Mouse (Mus musculus) intestine, embryonic 14.5 days (tissue): ENCODE measurements around the gene Cpsf7. TPM values are rescaled to one million over a fixed set of nuclear protein-coding genes. Genes with fewer than 3 reads are reported as not detected.

Experiments
- ATAC-seq: fragments of 200-750 bp; cut with Nextera tagmentation; replicated peaks from 2 replicates; pipeline ENCODE4 v1.8.0; 2017; ENCODE audit warnings: low read depth, moderate number of reproducible peaks, moderate TSS enrichment, moderate library complexity; ENCODE audit not compliant: low FRiP score, low TSS enrichment
- DNase-seq: peaks from one replicate; pipeline ENCODE4 v3.0.0-alpha.2; 2018; ENCODE audit warnings: low spot score
- H3K27ac ChIP-seq: fragments of 300-500 bp; sonication (generic); 2 replicates; pipeline ENCODE4 v1.5.1; 2014; ENCODE audit warnings: low read depth, mild to moderate bottlenecking, control low read depth
- H3K27me3 ChIP-seq: fragments of 300-500 bp; sonication (generic); replicated peaks from 2 replicates; pipeline ENCODE4 v1.6.1; 2014; ENCODE audit warnings: low read length, control low read depth; ENCODE audit not compliant: control insufficient read depth, insufficient read depth
- H3K36me3 ChIP-seq: fragments of 300-500 bp; sonication (generic); 2 replicates; pipeline ENCODE4 v1.6.1; 2014; ENCODE audit warnings: low read length, control low read depth; ENCODE audit not compliant: control insufficient read depth, insufficient read depth
- H3K4me1 ChIP-seq: fragments of 300-500 bp; sonication (generic); replicated peaks from 2 replicates; pipeline ENCODE4 v1.6.1; 2014; ENCODE audit warnings: low read length, control low read depth, mixed read lengths; ENCODE audit not compliant: control insufficient read depth, insufficient read depth
- H3K4me2 ChIP-seq: fragments of 300-500 bp; sonication (generic); 2 replicates; pipeline ENCODE4 v1.6.1; 2014; ENCODE audit warnings: low read length
- H3K4me3 ChIP-seq: fragments of 300-500 bp; sonication (generic); 2 replicates; pipeline ENCODE4 v1.5.1; 2014; ENCODE audit warnings: low read depth, low read length, control low read depth, mixed read lengths
- H3K9ac ChIP-seq: fragments of 300-500 bp; sonication (generic); 2 replicates; pipeline ENCODE4 v1.6.1; 2014; ENCODE audit warnings: mild to moderate bottlenecking, low read length
- H3K9me3 ChIP-seq: fragments of 300-500 bp; sonication (generic); 2 replicates; pipeline ENCODE4 v1.6.1; 2016; ENCODE audit warnings: low read length, control low read depth; ENCODE audit not compliant: control insufficient read depth
- WGBS: fragments of 180-500 bp; shearing (Covaris S2); extraction: QIAGEN DNeasy Blood & Tissue Kit; methylation state at CpG from one replicate; pipeline ENCODE4 v1.1.7; 2014; 5-methylcytosine and 5-hydroxymethylcytosine counted together
- polyA plus RNA-seq: library from polyadenylated mRNA; unstranded; fragments of >200 nt; fragmentation: Nextera tagmentation; extraction: Ambion mirVana; gene quantifications from 2 replicates; pipeline ENCODE4 v1.2.1, GENCODE M21; 2014

Gene Cpsf7
- polyA plus RNA-seq, 1 experiment from 2014 or later: 51.0 TPM

DNA sequence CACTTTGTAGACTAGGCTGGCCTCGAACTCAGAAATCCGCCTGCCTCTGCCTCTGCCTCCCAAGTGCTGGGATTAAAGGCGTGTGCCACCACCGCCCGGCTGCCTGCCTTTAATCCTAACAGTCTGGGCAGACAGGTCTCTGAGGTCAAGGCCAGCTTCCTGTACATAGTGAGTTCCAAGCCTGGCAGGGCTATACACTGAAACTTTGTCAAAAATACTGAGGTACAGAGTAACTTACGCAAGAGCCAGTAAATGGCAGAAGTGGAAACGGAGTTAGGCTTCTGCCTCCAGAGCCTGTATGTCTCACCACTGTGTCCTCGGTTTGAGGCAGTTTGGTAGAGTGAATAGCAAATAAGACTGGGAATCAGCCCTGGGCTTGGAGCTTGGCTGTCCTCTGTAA, 62.2 kb downstream of the Cpsf7 start:
- WGBS: 89% methylated on average over 8 of the region's 8 CpGs
- DNase-seq (no peak), ATAC-seq (no peak)
- Histone ChIP-seq H3K36me3 (peaks cover 8% of the 10 kb centered on the region; the same call in 1 of the 2 replicates), H3K27ac (no peak overlapping the region), H3K4me1 (no peaks in the 10 kb centered on the region), H3K9ac (no peak overlapping the region), H3K4me2 (no peak overlapping the region), H3K9me3 (no peaks in the 10 kb centered on the region), H3K27me3 (no peaks in the 10 kb centered on the region), H3K4me3 (no peak overlapping the region)

DNA sequence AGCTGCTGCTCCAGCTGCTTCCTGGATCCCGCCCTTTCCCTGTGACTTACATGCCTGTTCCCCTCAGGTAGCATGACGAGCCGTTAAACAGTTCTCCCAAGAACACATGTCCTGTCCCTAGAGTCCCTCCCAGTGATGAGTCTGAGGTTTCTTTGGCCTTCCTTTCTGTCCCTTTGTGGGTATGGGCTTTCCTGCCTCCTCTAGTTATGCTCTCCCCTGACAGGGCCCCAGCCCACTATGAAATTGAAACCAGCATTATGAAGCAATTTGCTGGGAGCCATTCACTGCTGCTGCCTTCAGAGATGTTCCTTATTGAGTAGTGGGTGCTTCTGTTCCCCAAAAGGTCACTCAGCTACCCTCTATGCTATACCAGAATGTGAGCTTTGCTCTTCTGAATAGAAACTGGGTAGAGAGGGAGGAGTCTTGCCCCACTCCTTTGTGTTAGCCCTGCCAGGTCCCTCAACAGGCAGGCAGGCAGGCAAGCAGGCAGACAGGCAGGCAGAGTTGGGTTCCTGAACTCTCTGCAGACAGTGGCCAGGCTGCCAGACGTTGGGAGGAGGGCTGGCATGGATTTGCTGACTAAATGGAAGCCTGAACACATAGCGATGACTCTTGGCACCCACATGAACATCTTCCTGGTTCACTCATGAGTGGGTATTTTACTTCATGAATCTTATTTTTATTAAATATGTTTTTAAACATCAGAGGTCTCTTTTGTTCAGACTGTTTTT, 64.2 kb downstream of the Cpsf7 start:
- WGBS: 70% methylated on average over 5 of the region's 5 CpGs
- no peak for ATAC-seq
- no peak for DNase-seq

DNA sequence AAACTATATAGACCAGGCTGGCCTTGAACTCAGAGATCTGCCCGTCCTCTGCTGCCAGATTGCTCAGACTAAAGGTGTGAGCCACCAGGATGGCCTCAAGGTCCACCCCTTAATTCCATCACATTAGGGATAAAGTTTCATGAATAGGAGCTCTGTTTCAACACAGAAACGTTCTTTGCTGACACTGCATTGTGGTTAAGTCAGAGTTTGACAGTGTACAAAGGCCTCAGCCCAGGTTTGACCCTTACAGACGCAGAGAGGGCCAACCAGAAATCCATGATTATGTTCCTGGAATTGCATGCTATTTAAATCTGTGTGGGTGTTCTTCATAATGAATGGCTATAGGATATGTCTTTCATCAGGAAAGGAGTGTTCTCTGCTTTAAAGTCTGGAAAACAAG, 65.2 kb downstream of the Cpsf7 start:
- Histone ChIP-seq H3K9ac (no peak overlapping the region), H3K9me3 (no peaks in the 10 kb centered on the region), H3K4me3 (no peak overlapping the region), H3K27ac (no peak overlapping the region), H3K4me2 (no peak overlapping the region), H3K4me1 (no peaks in the 10 kb centered on the region), H3K27me3 (no peaks in the 10 kb centered on the region), H3K36me3 (peaks cover 29% of the 10 kb centered on the region)
- no peak for DNase-seq
- no peak for ATAC-seq
- WGBS: 72% methylated on average over 3 of the region's 3 CpGs

More for the DNA sequence above, 64.2 kb downstream of the Cpsf7 start:
- Histone ChIP-seq H3K27me3 (no peaks in the 10 kb centered on the region), H3K4me1 (no peaks in the 10 kb centered on the region), H3K9ac (no peak overlapping the region), H3K4me2 (no peak overlapping the region), H3K4me3 (no peak overlapping the region), H3K36me3 (peaks cover 28% of the 10 kb centered on the region), H3K9me3 (no peaks in the 10 kb centered on the region), H3K27ac (no peak overlapping the region)

- ATAC-seq: no peak
- WGBS: 91% methylated on average over 6 of the region's 6 CpGs
- no peak overlapping the region for H3K9ac ChIP-seq
These were observed 66.8 kb downstream of the Cpsf7 start for GRCm38 (mm10) chr19:10591659-10592377.

More at GRCm38 (mm10) chr19:10591659-10592377, 66.8 kb downstream of the Cpsf7 start:
- Histone ChIP-seq H3K27me3 (no peaks in the 10 kb centered on the region), H3K4me3 (no peak overlapping the region), H3K4me2 (no peak overlapping the region), H3K36me3 (peaks cover 36% of the 10 kb centered on the region), H3K27ac (no peak overlapping the region), H3K9me3 (no peaks in the 10 kb centered on the region), H3K4me1 (no peaks in the 10 kb centered on the region)
- no peak for DNase-seq

Other genes with a start within 250 kb of the Cpsf7 start
- 4.2 and 4.7 TPM in 2 replicates for gene Dagla, start 220.4 kb upstream of the Cpsf7 start, polyA plus RNA-seq
- gene Syt7, start 136.2 kb upstream of the Cpsf7 start, polyA plus RNA-seq: 1.5 TPM in 2 replicates
- gene Lrrc10b, start 67.8 kb upstream of the Cpsf7 start, polyA plus RNA-seq: 0.35 and 0.60 TPM in 2 replicates
- gene Ppp1r32, start 42.3 kb upstream of the Cpsf7 start, polyA plus RNA-seq: 0.14 TPM in 1 of 2 replicates, not detected in the other
- 61.9 and 62.5 TPM in 2 replicates for gene Sdhaf2, start 876 bp downstream of the Cpsf7 start, polyA plus RNA-seq
- gene Tmem216, start 31.0 kb downstream of the Cpsf7 start, polyA plus RNA-seq: 46.0 and 46.9 TPM in 2 replicates
- gene Cyb561a3, start 51.9 kb downstream of the Cpsf7 start, polyA plus RNA-seq: 18.0 and 19.4 TPM in 2 replicates
- gene Tmem138, start 52.1 kb downstream of the Cpsf7 start, polyA plus RNA-seq: 35.9 and 38.5 TPM in 2 replicates
- 324 and 358 TPM in 2 replicates for gene Ddb1, start 80.1 kb downstream of the Cpsf7 start, polyA plus RNA-seq
- gene Tkfc, start 80.4 kb downstream of the Cpsf7 start, polyA plus RNA-seq: 18.3 and 22.3 TPM in 2 replicates
- 1.5 and 2.8 TPM in 2 replicates for gene Vwce, start 108.9 kb downstream of the Cpsf7 start, polyA plus RNA-seq
- gene Pga5, start 152.8 kb downstream of the Cpsf7 start, polyA plus RNA-seq: 0.34 TPM in 1 of 2 replicates, not detected in the other
- gene Vps37c, start 163.5 kb downstream of the Cpsf7 start, polyA plus RNA-seq: 27.8 and 31.1 TPM in 2 replicates
- 0.08 TPM in 1 of 2 replicates, not detected in the other for gene Cd5, start 213.7 kb downstream of the Cpsf7 start, polyA plus RNA-seq